Comparison of ENCODE assay signal across 8 mouse cellular contexts in genomic region chr11:61957296-61957813, GRCm38 (mm10). TPM values are rescaled to one million over a fixed set of nuclear protein-coding genes. Genes with fewer than 3 reads are reported as not detected.
A peak's percentile ranks its signal among the peaks of the same experiment; 100 is the strongest.
DNase-seq lines count a peak whose midpoint lies in the region; ATAC-seq lines count a peak whose summit lies in the region.

No protein-coding gene starts in this region.

- peak overlapping the region; percentile 100 for H3K4me2 ChIP-seq in forebrain, embryonic 14.5 days (ENCODE audit: low read length)
- H3K4me2 ChIP-seq in liver, embryonic 11.5 days, result peak overlapping the region; percentile 95

- no peaks in the 10 kb centered on the region for H3K36me3 ChIP-seq in heart, embryonic 10.5 days
- no peaks in the 10 kb centered on the region for H3K36me3 ChIP-seq in forebrain, embryonic 14.5 days (ENCODE audit: control insufficient read depth, insufficient read depth, low read length)
- H3K36me3 ChIP-seq in liver, embryonic 11.5 days (ENCODE audit: control insufficient read depth, insufficient read depth, low read length), result no peaks in the 10 kb centered on the region

- H3K4me3 ChIP-seq in heart, embryonic 10.5 days, result peak overlapping the region; percentile 79
- H3K4me3 ChIP-seq in forebrain, embryonic 14.5 days (ENCODE audit: low read depth, low read length), result peak overlapping the region; percentile 63
- peak overlapping the region; percentile 92 for H3K4me3 ChIP-seq in liver, embryonic 11.5 days (ENCODE audit: low read depth, low read length)

- peaks cover 25% of the 10 kb centered on the region for H3K27me3 ChIP-seq in heart, embryonic 10.5 days (ENCODE audit: insufficient read depth, poor library complexity, severe bottlenecking)
- H3K27me3 ChIP-seq in forebrain, embryonic 14.5 days (replicated peaks; ENCODE audit: control insufficient read depth, insufficient read depth, low read length), result peaks cover 3% of the 10 kb centered on the region; the same call in 1 of the 2 replicates
- peaks cover 3% of the 10 kb centered on the region for H3K27me3 ChIP-seq in liver, embryonic 11.5 days (replicated peaks; ENCODE audit: control insufficient read depth, insufficient read depth, low read length)

- peak overlapping the region; percentile 72 for H3K27ac ChIP-seq in heart, embryonic 10.5 days
- H3K27ac ChIP-seq in forebrain, embryonic 14.5 days (ENCODE audit: low read depth, low read length), result no peak overlapping the region
- H3K27ac ChIP-seq in liver, embryonic 11.5 days (ENCODE audit: low read depth, low read length), result peak overlapping the region; percentile 95

- no peak for DNase-seq in heart, embryonic 10.5 days (ENCODE audit: low spot score)
- no peak for DNase-seq in heart, adult 8-10 months (ENCODE audit: low spot score)
- DNase-seq in thymus, postnatal 25 days, result peak; percentile 6
- no peak for DNase-seq in thymus, postnatal 10 days (ENCODE audit: low spot score in 2 of 2)
- peak; percentile 69 for DNase-seq in forebrain, embryonic 14.5 days (ENCODE audit: low spot score)
- peak; percentile 31 for DNase-seq in liver, embryonic 11.5 days (ENCODE audit: low spot score)
- DNase-seq in skeletal muscle tissue, adult 2 months (ENCODE audit: low read depth, low spot score), result peak; percentile 7

- ATAC-seq in forebrain, embryonic 14.5 days, result no peak; the same call in 1 of the 2 replicates
- peak; percentile 83 for ATAC-seq in liver, embryonic 11.5 days (replicated peaks; ENCODE audit: low FRiP score)
- no peak for ATAC-seq in activated CD4-positive, CD25-positive, alpha-beta regulatory T cell, adult 4 months

- H3K4me1 ChIP-seq in heart, embryonic 10.5 days, result peaks cover 9% of the 10 kb centered on the region
- no peaks in the 10 kb centered on the region for H3K4me1 ChIP-seq in forebrain, embryonic 14.5 days (ENCODE audit: control insufficient read depth, insufficient read depth, low read length)
- H3K4me1 ChIP-seq in liver, embryonic 11.5 days (replicated peaks; ENCODE audit: control insufficient read depth, insufficient read depth, low read length), result peaks cover 17% of the 10 kb centered on the region

- 6% methylated on average over 25 of the region's 25 CpGs for WGBS in heart, embryonic 10.5 days
- WGBS in forebrain, embryonic 14.5 days, result 4% methylated on average over 25 of the region's 25 CpGs
- 3% methylated on average over 25 of the region's 25 CpGs for WGBS in liver, embryonic 11.5 days

- H3K9me3 ChIP-seq in heart, embryonic 10.5 days, result no peaks in the 10 kb centered on the region
- no peaks in the 10 kb centered on the region for H3K9me3 ChIP-seq in forebrain, embryonic 14.5 days (replicated peaks; ENCODE audit: control insufficient read depth, low read length)
- no peaks in the 10 kb centered on the region for H3K9me3 ChIP-seq in liver, embryonic 11.5 days (ENCODE audit: control insufficient read depth, low read length)

- H3K9ac ChIP-seq in forebrain, embryonic 14.5 days (ENCODE audit: low read length), result peak overlapping the region; percentile 64
- H3K9ac ChIP-seq in liver, embryonic 11.5 days (ENCODE audit: low read depth, low read length), result peak overlapping the region; percentile 88

RNA-seq across cellular contexts. Expression of gene Specc1, which starts 0.8 kb away (rescaled TPM):
- polyA plus RNA-seq in heart, embryonic 10.5 days (2016; fragmentation: Nextera tagmentation; extraction: Ambion mirVana), result 9.2 and 10.5 TPM in 2 replicates
- 1 to 10 TPM; 3.6 to 8.6 (median 4.2) TPM for total RNA-seq in heart, adult 8-10 months (2022)
- 9.2 and 10.8 TPM in 2 replicates for polyA plus RNA-seq in forebrain, embryonic 14.5 days (2014; fragmentation: Nextera tagmentation; extraction: Ambion mirVana)
- 23.6 and 23.7 TPM in 2 replicates for polyA plus RNA-seq in liver, embryonic 11.5 days (2014; fragmentation: Nextera tagmentation; extraction: Ambion mirVana)
- 1 to 10 TPM; 2.6 to 3.4 TPM for polyA plus RNA-seq in activated CD4-positive, CD25-positive, alpha-beta regulatory T cell, adult 4 months (2017; shearing (Covaris generic))

RNA-seq across cellular contexts. Expression of gene Akap10, which starts 27.3 kb away (rescaled TPM):
- polyA plus RNA-seq in heart, embryonic 10.5 days (2016; fragmentation: Nextera tagmentation; extraction: Ambion mirVana), result 17.3 and 17.9 TPM in 2 replicates
- 10 to 100 TPM; 11.5 to 14.9 (median 14.4) TPM for total RNA-seq in heart, adult 8-10 months (2022)
- polyA plus RNA-seq in forebrain, embryonic 14.5 days (2014; fragmentation: Nextera tagmentation; extraction: Ambion mirVana), result 8.9 and 10.8 TPM in 2 replicates
- 17.9 and 19.4 TPM in 2 replicates for polyA plus RNA-seq in liver, embryonic 11.5 days (2014; fragmentation: Nextera tagmentation; extraction: Ambion mirVana)
- polyA plus RNA-seq in activated CD4-positive, CD25-positive, alpha-beta regulatory T cell, adult 4 months (2017; shearing (Covaris generic)), result 10 to 100 TPM; 19.4 to 23.8 TPM

Comparison
In these comparisons a context has a peak if more than half of its experiments do, and no peak if none do; other contexts are left out.
1. DNase-seq: peak in thymus, postnatal 25 days (single experiment), forebrain, embryonic 14.5 days (single experiment), liver, embryonic 11.5 days (single experiment) and skeletal muscle tissue, adult 2 months (single experiment); none in heart, embryonic 10.5 days (single experiment), heart, adult 8-10 months (single experiment) and thymus, postnatal 10 days (0 of 2).
2. Peak in every context shown above with its lines, with median percentiles within 50 percentile points of each other: H3K4me3 ChIP-seq.